Mouse (Mus musculus) heart, postnatal 0 days (tissue): ENCODE measurements around the gene Mettl17. TPM values are rescaled to one million over a fixed set of nuclear protein-coding genes. Genes with fewer than 3 reads are reported as not detected.

Experiments
- ATAC-seq: fragments of 200-750 bp; cut with Nextera tagmentation; 2 replicates; pipeline ENCODE4 v1.8.0; 2017; ENCODE audit warnings: low read depth, moderate number of reproducible peaks, moderate library complexity; ENCODE audit not compliant: insufficient read depth
- DNase-seq: peaks from one replicate; pipeline ENCODE4 v3.0.0-alpha.2; 2016; ENCODE audit warnings: low spot score
- H3K27ac ChIP-seq: fragments of 300-500 bp; sonication (generic); 2 replicates; pipeline ENCODE4 v1.5.1; 2014; ENCODE audit warnings: low read depth, mild to moderate bottlenecking
- H3K27me3 ChIP-seq: fragments of 300-500 bp; sonication (generic); 2 replicates; pipeline ENCODE4 v1.6.1; 2014; ENCODE audit warnings: low read length, mixed read lengths; ENCODE audit not compliant: control insufficient read depth, insufficient read depth
- H3K36me3 ChIP-seq: fragments of 300-500 bp; sonication (generic); replicated peaks from 2 replicates; pipeline ENCODE4 v1.6.1; 2014; ENCODE audit warnings: low read length, mixed read lengths; ENCODE audit not compliant: control insufficient read depth, insufficient read depth
- H3K4me1 ChIP-seq: fragments of 300-500 bp; sonication (generic); 2 replicates; pipeline ENCODE4 v1.6.1; 2014; ENCODE audit warnings: antibody characterized with exemption; ENCODE audit not compliant: control insufficient read depth, insufficient read depth
- H3K4me2 ChIP-seq: fragments of 300-500 bp; sonication (generic); 2 replicates; pipeline ENCODE4 v1.6.1; 2014; ENCODE audit warnings: low read depth, mild to moderate bottlenecking, low read length, moderate library complexity
- H3K4me3 ChIP-seq: fragments of 300-500 bp; sonication (generic); 2 replicates; pipeline ENCODE4 v1.5.1; 2014; ENCODE audit warnings: low read depth, low read length
- H3K9ac ChIP-seq: fragments of 300-500 bp; sonication (generic); replicated peaks from 2 replicates; pipeline ENCODE4 v1.6.1; 2014; ENCODE audit warnings: low read depth, low read length, mixed read lengths
- H3K9me3 ChIP-seq: fragments of 300-500 bp; sonication (generic); replicated peaks from 2 replicates; pipeline ENCODE4 v1.6.1; 2016; ENCODE audit warnings: low read length; ENCODE audit not compliant: control insufficient read depth
- CTCF ChIP-seq: IDR thresholded peaks from 2 replicates; pipeline ENCODE4 v1.5.1; 2016; ENCODE audit warnings: antibody characterized with exemption, control low read depth, low read depth
- EP300 ChIP-seq: IDR thresholded peaks from 2 replicates; pipeline ENCODE4 v1.6.1; 2016; ENCODE audit warnings: antibody characterized with exemption, low read depth
- WGBS: fragments of 180-500 bp; shearing (Covaris S2); extraction: QIAGEN DNeasy Blood & Tissue Kit; methylation state at CpG from one replicate; pipeline ENCODE4 v1.1.7; 2014; 5-methylcytosine and 5-hydroxymethylcytosine counted together
- polyA plus RNA-seq: library from polyadenylated mRNA; unstranded; fragments of >200 nt; fragmentation: Nextera tagmentation; extraction: Ambion mirVana; gene quantifications from 2 replicates; pipeline ENCODE4 v1.2.1, GENCODE M21; 2015
- total RNA-seq: library from RNA; depleted of rRNA; stranded (reverse); fragments of >200 nt; gene quantifications from 2 replicates; pipeline ENCODE4 v1.2.3, GENCODE M21; 2014; ENCODE audit warnings: low replicate concordance

Gene Mettl17
- total and polyA plus RNA-seq, 2 experiments from 2014 or later: 21.6 to 27.2 TPM

GRCm38 (mm10) chr14:51906102-51906501, 21.5 kb downstream of the Mettl17 start:
- H3K27me3 ChIP-seq: no peaks in the 10 kb centered on the region
- no peak overlapping the region for H3K27ac ChIP-seq
- ATAC-seq: no peak
- H3K4me2 ChIP-seq: no peak overlapping the region
- DNase-seq: no peak
- H3K4me1 ChIP-seq: 0 out of 2 replicates have a peak, but pooled peaks cover 1% of the 10 kb centered on the region
- TF ChIP-seq EP300 (no peak), CTCF (no peak)
- 72% methylated on average over 11 of the region's 11 CpGs for WGBS
- peaks cover 59% of the 10 kb centered on the region for H3K36me3 ChIP-seq
- H3K4me3 ChIP-seq: no peak overlapping the region
- H3K9me3 ChIP-seq: no peaks in the 10 kb centered on the region
- no peak overlapping the region for H3K9ac ChIP-seq

GRCm38 (mm10) chr14:51911301-51911700, 26.7 kb downstream of the Mettl17 start:
- Histone ChIP-seq H3K36me3 (peaks cover 49% of the 10 kb centered on the region), H3K4me3 (peak overlapping the region; percentile 75; the same call in 1 of the 2 replicates)
- 80% methylated on average over 10 of the region's 10 CpGs for WGBS

DNA sequence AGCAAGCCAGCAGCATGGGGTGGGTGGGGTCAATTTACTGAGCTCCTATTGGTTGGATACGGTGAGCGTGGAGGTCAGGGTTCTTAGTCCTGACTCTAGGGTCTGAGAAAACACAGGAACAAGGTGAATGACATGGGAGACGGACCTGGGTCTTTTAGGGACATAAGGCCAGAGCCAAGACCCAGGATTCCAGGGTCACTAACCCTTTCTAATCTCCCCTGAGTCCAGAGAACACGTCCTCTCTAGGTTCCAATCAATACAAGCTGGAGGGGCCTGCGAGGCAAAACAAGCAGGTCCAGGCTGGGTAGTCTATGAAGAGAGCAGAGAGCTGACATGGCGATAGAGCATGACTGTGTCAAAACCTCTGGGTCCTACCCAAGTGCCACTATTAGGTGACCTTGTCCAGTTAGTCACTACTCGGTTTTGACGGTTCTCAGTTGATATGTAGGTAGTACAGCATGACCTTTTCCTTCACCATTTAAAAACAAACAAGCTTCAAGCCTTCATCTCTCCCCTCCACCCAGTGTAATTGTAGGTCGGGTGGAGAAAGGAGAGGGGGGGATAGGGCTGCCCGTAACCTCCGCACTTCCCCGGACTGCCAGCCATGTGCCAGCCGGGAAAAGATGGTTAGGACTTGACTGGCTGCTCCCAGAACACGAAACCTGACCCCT, 27.9 kb downstream of the Mettl17 start:
- 7% methylated on average over 14 of the region's 14 CpGs for WGBS

More at GRCm38 (mm10) chr14:51911301-51911700, 26.7 kb downstream of the Mettl17 start:
- no peaks in the 10 kb centered on the region for H3K9me3 ChIP-seq
- H3K4me2 ChIP-seq: peak overlapping the region; percentile 96
- no peaks in the 10 kb centered on the region for H3K27me3 ChIP-seq
- DNase-seq (no peak), ATAC-seq (no peak)
- TF ChIP-seq CTCF (no peak), EP300 (no peak)
- no peak overlapping the region for H3K9ac ChIP-seq
- peak overlapping the region; percentile 99; the same call in 1 of the 2 replicates for H3K27ac ChIP-seq
- peaks cover 24% of the 10 kb centered on the region for H3K4me1 ChIP-seq

GRCm38 (mm10) chr14:51913062-51913959, 28.7 kb downstream of the Mettl17 start:
- Histone ChIP-seq H3K9ac (peak overlapping the region; percentile 86), H3K4me3 (peak overlapping the region; percentile 75), H3K9me3 (no peaks in the 10 kb centered on the region), H3K27me3 (no peaks in the 10 kb centered on the region), H3K4me1 (peaks cover 24% of the 10 kb centered on the region), H3K36me3 (peaks cover 29% of the 10 kb centered on the region), H3K4me2 (peak overlapping the region; percentile 96), H3K27ac (peak overlapping the region; percentile 99)
- no peak for TF ChIP-seq CTCF
- no peak for TF ChIP-seq EP300
- under 1% methylated on average over 58 of the region's 58 CpGs for WGBS
- DNase-seq (peak; percentile 90), ATAC-seq (peak; percentile 91)

More for the DNA sequence above, 27.9 kb downstream of the Mettl17 start:
- ATAC-seq (peak; percentile 6), DNase-seq (no peak)
- peaks cover 37% of the 10 kb centered on the region for H3K36me3 ChIP-seq
- H3K4me3 ChIP-seq: peak overlapping the region; percentile 75
- H3K27ac ChIP-seq: peak overlapping the region; percentile 99
- H3K9me3 ChIP-seq: no peaks in the 10 kb centered on the region
- H3K4me1 ChIP-seq: peaks cover 24% of the 10 kb centered on the region
- TF ChIP-seq EP300 (no peak), CTCF (no peak)
- H3K4me2 ChIP-seq: peak overlapping the region; percentile 96
- H3K9ac ChIP-seq: peak overlapping the region; percentile 86
- H3K27me3 ChIP-seq: no peaks in the 10 kb centered on the region

DNA sequence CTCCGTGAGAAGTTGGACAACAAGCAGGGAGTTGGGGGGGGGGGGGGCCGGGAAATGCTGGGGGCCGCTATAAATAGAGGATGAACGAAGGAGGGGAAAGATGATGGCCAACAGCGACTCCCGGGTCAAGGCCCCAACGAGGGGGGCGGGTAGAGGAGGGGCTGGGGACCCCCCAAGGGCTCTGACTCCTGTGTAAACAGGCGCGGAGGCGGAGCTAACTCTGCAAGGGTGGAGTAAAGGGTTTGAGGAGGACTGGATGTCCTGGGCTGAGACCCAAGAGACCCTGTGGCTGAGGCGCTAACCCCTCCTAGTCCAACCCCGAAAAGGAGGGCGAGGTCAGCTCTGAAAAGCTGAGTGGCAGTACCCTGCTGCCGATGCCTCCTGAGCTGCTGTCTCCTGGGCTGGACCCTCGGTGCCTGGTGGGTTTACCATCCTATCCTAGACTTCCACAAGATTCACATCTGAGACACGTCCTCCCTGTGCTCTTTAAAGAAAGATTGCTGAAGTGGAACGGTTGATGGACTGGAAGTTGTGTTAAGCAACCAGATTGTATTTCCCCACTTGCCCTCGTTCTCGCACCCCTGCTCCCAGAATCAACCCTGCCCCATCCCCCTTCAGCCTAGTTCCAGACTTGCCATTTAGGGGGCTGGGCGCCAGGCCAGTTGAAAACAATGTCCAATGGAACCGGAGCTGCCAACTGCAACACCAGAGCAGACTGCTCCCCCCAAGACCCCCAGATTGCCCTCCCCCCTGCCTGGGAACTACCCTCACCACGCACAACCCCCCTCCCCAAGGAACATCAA, 29.5 kb downstream of the Mettl17 start, which contains the start of gene Ndrg2:
Gene Ndrg2 (minus strand): TSS at position 199 of the 803 bp plus-strand sequence.
- WGBS: 5% methylated on average over 22 of the region's 23 CpGs
- peak; percentile 70 for ATAC-seq
- TF ChIP-seq EP300: peak; percentile 77
- no peak for TF ChIP-seq CTCF
- Histone ChIP-seq H3K4me2 (peak within 1 kb of the TSS; percentile 96), H3K9ac (peak within 1 kb of the TSS; percentile 86), H3K9me3 (no peaks in the 10 kb centered on the region), H3K27me3 (no peaks in the 10 kb centered on the region), H3K4me3 (peak within 1 kb of the TSS; percentile 75), H3K4me1 (peaks cover 24% of the 10 kb centered on the region), H3K36me3 (peaks cover 21% of the 10 kb centered on the region), H3K27ac (peak within 1 kb of the TSS; percentile 99)
- DNase-seq: peak; percentile 82
